Mouse (Mus musculus) hindbrain, embryonic 16.5 days (tissue): Measurements from ENCODE around the gene Gm4131. TPM values are rescaled to one million over a fixed set of nuclear protein-coding genes. Genes with fewer than 3 reads are reported as not detected.

Experiments
- ATAC-seq: fragments of 200-750 bp; cut with Nextera tagmentation; 2 replicates; pipeline ENCODE4 v1.8.0; 2017; ENCODE audit warnings: moderate TSS enrichment, moderate library complexity
- H3K27ac ChIP-seq: fragments of 300-500 bp; sonication (generic); 2 replicates; pipeline ENCODE4 v1.5.1; 2014; ENCODE audit warnings: low read depth, mild to moderate bottlenecking, control low read depth, low read length, moderate library complexity
- H3K27me3 ChIP-seq: fragments of 300-500 bp; sonication (generic); replicated peaks from 2 replicates; pipeline ENCODE4 v1.6.1; 2014; ENCODE audit warnings: low read length; ENCODE audit not compliant: control insufficient read depth, insufficient read depth
- H3K36me3 ChIP-seq: fragments of 300-500 bp; sonication (generic); 2 replicates; pipeline ENCODE4 v1.6.1; 2014; ENCODE audit warnings: mild to moderate bottlenecking, low read length, moderate library complexity, mixed read lengths; ENCODE audit not compliant: control insufficient read depth, insufficient read depth
- H3K4me1 ChIP-seq: fragments of 300-500 bp; sonication (generic); 2 replicates; pipeline ENCODE4 v1.6.1; 2014; ENCODE audit warnings: low read depth, low read length; ENCODE audit not compliant: control insufficient read depth, insufficient read depth
- H3K4me2 ChIP-seq: fragments of 300-500 bp; sonication (generic); 2 replicates; pipeline ENCODE4 v1.6.1; 2014; ENCODE audit warnings: mild to moderate bottlenecking, low read length, control low read depth, moderate library complexity
- H3K4me3 ChIP-seq: fragments of 300-500 bp; sonication (generic); 2 replicates; pipeline ENCODE4 v1.5.1; 2014; ENCODE audit warnings: mild to moderate bottlenecking, low read length, control low read depth, moderate library complexity
- H3K9ac ChIP-seq: fragments of 300-500 bp; sonication (generic); 2 replicates; pipeline ENCODE4 v1.6.1; 2014; ENCODE audit warnings: low read depth, mild to moderate bottlenecking, control low read depth, low read length, moderate library complexity
- H3K9me3 ChIP-seq: fragments of 300-500 bp; sonication (generic); 2 replicates; pipeline ENCODE4 v1.6.1; 2014; ENCODE audit warnings: mild to moderate bottlenecking, low read length, moderate library complexity; ENCODE audit not compliant: control insufficient read depth
- WGBS: fragments of 180-500 bp; shearing (Covaris S2); extraction: QIAGEN DNeasy Blood & Tissue Kit; methylation state at CpG from one replicate; pipeline ENCODE4 v1.1.7; 2014; 5-methylcytosine and 5-hydroxymethylcytosine counted together
- polyA plus RNA-seq: library from polyadenylated mRNA; unstranded; fragments of >200 nt; fragmentation: Nextera tagmentation; extraction: Ambion mirVana; gene quantifications from 2 replicates; pipeline ENCODE4 v1.2.1, GENCODE M21; 2015

Gm4131 gene
- polyA plus RNA-seq, 1 experiment from 2014 or later = 0.23 TPM

DNA sequence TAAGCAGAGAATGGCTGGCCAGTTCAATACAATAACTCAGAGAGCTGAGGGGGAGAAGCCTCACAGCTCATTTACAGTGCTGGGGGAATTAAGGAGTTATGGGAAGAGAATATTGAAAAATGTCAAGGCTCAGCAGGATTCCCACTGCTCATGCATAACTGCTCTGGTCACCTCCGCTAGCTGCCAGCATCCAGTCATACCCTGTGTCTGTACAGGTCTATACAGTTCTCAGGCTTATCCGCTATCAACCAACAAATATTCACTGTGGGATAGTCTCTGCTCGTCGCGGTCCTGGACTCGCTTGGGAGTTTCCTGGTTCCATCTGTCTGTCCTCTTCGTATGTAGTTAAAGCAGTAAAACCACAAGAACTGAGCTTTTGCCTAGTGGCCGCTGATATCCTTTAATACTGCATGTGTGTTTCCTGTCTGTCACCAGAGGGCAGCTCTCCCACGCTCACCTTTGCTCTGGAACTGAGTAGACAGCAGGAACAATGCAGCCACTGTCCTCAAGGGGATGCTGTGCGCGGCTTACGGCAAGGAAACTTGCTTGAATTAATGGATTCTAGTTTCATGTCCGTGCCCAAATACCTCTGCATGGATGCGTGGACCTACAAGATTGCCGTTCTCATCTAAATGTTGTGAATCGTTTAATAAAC, 74.4 kb downstream of the Gm4131 start:
- H3K27ac ChIP-seq = no peak overlapping the region
- no peaks in the 10 kb centered on the region for H3K9me3 ChIP-seq
- 34% methylated on average over 16 of the region's 16 CpGs for WGBS
- H3K4me2 ChIP-seq = 0 out of 2 replicates have a peak overlapping the region, but pooled peaks have one; percentile 10
- H3K4me3 ChIP-seq = no peak overlapping the region
- H3K27me3 ChIP-seq = no peaks in the 10 kb centered on the region
- peaks cover 6% of the 10 kb centered on the region; the same call in 1 of the 2 replicates for H3K4me1 ChIP-seq
- ATAC-seq = peak; percentile 93
- H3K9ac ChIP-seq = no peak overlapping the region
- no peaks in the 10 kb centered on the region for H3K36me3 ChIP-seq

DNA sequence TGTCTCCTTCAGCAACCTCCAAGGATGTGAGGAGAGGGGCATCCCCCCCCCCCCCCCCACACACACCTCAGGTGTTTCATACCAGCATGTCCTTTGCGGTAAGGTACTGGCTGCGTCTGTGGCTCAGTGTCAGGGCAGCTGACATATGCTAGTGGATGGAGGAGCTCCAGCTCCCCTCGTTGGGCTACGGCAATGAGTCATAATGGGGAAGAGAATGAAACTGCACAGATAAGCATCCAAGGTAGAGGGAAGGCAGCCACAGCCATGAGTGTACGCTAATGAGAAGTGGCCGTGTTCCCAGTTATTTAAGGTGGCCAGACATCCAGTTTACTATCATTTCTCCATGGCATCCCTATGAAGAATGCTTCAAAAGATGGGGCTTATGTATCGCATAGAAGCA, 78.5 kb downstream of the Gm4131 start:
- no peaks in the 10 kb centered on the region for H3K27me3 ChIP-seq
- no peaks in the 10 kb centered on the region for H3K9me3 ChIP-seq
- 86% methylated on average over 7 of the region's 7 CpGs for WGBS
- H3K4me2 ChIP-seq = no peak overlapping the region
- no peak overlapping the region for H3K27ac ChIP-seq
- H3K9ac ChIP-seq = no peak overlapping the region
- no peak for ATAC-seq
- H3K4me1 ChIP-seq = peaks cover 6% of the 10 kb centered on the region; the same call in 1 of the 2 replicates
- H3K36me3 ChIP-seq = no peaks in the 10 kb centered on the region
- no peak overlapping the region for H3K4me3 ChIP-seq

GRCm38 (mm10) chr14:62481381-62481780, 85.3 kb downstream of the Gm4131 start:
- Histone ChIP-seq H3K4me3 (no peak overlapping the region), H3K9ac (no peak overlapping the region), H3K9me3 (no peaks in the 10 kb centered on the region), H3K4me1 (peaks cover 3% of the 10 kb centered on the region; the same call in 1 of the 2 replicates), H3K4me2 (no peak overlapping the region), H3K36me3 (no peaks in the 10 kb centered on the region), H3K27me3 (no peaks in the 10 kb centered on the region), H3K27ac (no peak overlapping the region)
- no peak for ATAC-seq
- 63% methylated on average over 8 of the region's 8 CpGs for whole genome bisulfite sequencing

- Histone ChIP-seq H3K4me2 (no peak overlapping the region), H3K36me3 (no peaks in the 10 kb centered on the region), H3K9ac (no peak overlapping the region), H3K4me3 (no peak overlapping the region), H3K9me3 (no peaks in the 10 kb centered on the region), H3K4me1 (peaks cover 3% of the 10 kb centered on the region; the same call in 1 of the 2 replicates), H3K27me3 (no peaks in the 10 kb centered on the region), H3K27ac (no peak overlapping the region)
- WGBS = 30% methylated on average over 6 of the region's 6 CpGs
- ATAC-seq = peak; percentile 69
Measured at GRCm38 (mm10) chr14:62479395-62479794, 87.3 kb downstream of the Gm4131 start.

DNA sequence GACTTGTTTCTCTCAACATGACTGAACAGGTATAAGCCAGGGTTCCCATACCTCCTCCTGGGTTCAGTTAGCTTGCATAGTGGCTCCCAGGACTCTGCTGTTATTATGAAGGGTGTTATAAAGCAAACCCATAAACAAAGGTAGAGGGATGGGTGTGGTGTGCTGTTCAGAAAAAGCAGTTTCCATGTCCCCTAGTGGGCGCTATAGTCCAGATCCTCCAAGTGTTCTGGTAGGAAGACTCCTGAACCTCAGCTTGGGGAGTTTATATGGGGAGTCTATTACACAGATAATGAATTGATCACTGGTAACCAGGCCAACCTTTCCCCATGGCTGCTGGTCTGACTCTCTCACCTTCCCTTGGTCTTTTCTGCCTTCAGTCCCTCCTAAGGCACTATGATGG, 92.2 kb downstream of the Gm4131 start:
- no peaks in the 10 kb centered on the region for H3K27me3 ChIP-seq
- no peak overlapping the region for H3K27ac ChIP-seq
- WGBS = 44% methylated on average over 1 of the region's 1 CpGs
- H3K4me1 ChIP-seq = peaks cover 3% of the 10 kb centered on the region; the same call in 1 of the 2 replicates
- ATAC-seq = no peak
- H3K9me3 ChIP-seq = no peaks in the 10 kb centered on the region
- H3K4me2 ChIP-seq = no peak overlapping the region
- H3K36me3 ChIP-seq = no peaks in the 10 kb centered on the region
- no peak overlapping the region for H3K9ac ChIP-seq
- H3K4me3 ChIP-seq = no peak overlapping the region

GRCm38 (mm10) chr14:62472061-62472460, 94.7 kb downstream of the Gm4131 start:
- Histone ChIP-seq H3K36me3 (no peaks in the 10 kb centered on the region), H3K4me2 (no peak overlapping the region), H3K9ac (no peak overlapping the region), H3K27ac (no peak overlapping the region), H3K4me3 (no peak overlapping the region), H3K27me3 (no peaks in the 10 kb centered on the region), H3K9me3 (no peaks in the 10 kb centered on the region), H3K4me1 (no peaks in the 10 kb centered on the region)
- 83% methylated on average over 2 of the region's 2 CpGs for WGBS
- no peak for ATAC-seq

GRCm38 (mm10) chr14:62468753-62469125, 98.0 kb downstream of the Gm4131 start:
- no peaks in the 10 kb centered on the region for H3K9me3 ChIP-seq
- H3K4me3 ChIP-seq = no peak overlapping the region
- H3K27me3 ChIP-seq = no peaks in the 10 kb centered on the region
- no peak for ATAC-seq
- WGBS = 90% methylated on average over 5 of the region's 5 CpGs
- H3K9ac ChIP-seq = no peak overlapping the region
- H3K4me2 ChIP-seq = no peak overlapping the region
- H3K4me1 ChIP-seq = no peaks in the 10 kb centered on the region
- H3K36me3 ChIP-seq = no peaks in the 10 kb centered on the region
- no peak overlapping the region for H3K27ac ChIP-seq

DNA sequence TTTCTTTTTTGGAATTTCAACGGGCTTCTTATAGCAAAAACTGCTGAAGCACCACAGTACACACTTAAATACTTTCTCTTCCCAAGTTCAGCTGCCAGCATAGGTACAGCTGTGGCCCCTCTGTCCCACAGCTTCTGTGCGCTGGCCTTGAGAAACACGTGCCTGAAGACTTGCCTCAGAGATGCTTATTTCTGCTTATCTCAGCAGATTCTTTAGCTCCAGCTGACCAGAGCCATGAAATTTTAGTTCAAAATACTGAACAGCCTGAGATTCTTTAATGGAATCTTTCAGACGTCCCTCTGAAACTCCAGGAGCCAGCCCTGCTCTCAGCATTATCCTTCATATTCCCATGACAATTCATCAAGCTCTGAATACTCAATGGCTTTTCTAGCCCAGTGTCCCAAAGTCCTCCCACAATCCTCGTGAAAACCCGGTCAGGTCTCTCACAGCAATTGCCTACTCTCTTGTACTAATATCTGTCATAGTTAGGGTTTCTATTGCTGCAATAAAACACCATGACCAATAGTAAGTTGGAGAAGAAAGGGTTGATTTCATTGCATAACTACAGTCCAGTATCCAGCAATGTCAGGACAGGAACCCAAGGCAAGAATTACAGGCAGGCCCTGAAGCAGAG, 98.5 kb downstream of the Gm4131 start:
- H3K36me3 ChIP-seq = no peaks in the 10 kb centered on the region
- no peak overlapping the region for H3K9ac ChIP-seq
- H3K4me1 ChIP-seq = no peaks in the 10 kb centered on the region
- H3K9me3 ChIP-seq = no peaks in the 10 kb centered on the region
- 68% methylated on average over 6 of the region's 6 CpGs for WGBS
- no peak overlapping the region for H3K27ac ChIP-seq
- no peak overlapping the region for H3K4me2 ChIP-seq
- H3K4me3 ChIP-seq = no peak overlapping the region
- ATAC-seq = no peak
- no peaks in the 10 kb centered on the region for H3K27me3 ChIP-seq

DNA sequence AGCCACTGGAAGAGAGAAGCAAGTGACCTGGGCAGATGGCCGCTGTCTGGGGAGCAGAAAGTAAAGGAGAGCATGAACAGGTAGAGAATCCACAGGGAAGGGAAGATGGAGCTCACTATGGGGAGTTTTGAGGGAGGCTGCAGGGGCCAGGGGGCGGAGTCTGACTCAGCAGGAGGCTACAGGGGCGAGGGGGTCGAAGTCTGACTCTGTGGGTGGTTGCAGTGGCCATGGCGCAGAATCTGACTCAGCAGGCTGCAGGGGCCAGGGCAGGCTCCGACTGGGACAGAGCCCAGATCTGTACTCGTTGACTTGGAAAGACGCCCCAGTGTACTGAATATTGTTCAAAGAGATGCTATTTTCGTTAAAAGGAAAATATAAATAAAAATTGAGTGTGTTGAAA, 101.8 kb downstream of the Gm4131 start:
- peak overlapping the region; percentile 0; the same call in 1 of the 2 replicates for H3K4me2 ChIP-seq
- H3K9ac ChIP-seq = no peak overlapping the region
- H3K4me1 ChIP-seq = no peaks in the 10 kb centered on the region
- no peaks in the 10 kb centered on the region for H3K27me3 ChIP-seq
- H3K27ac ChIP-seq = no peak overlapping the region
- no peak overlapping the region for H3K4me3 ChIP-seq
- no peaks in the 10 kb centered on the region for H3K9me3 ChIP-seq
- 15% methylated on average over 9 of the region's 9 CpGs for WGBS
- H3K36me3 ChIP-seq = no peaks in the 10 kb centered on the region
- no peak for ATAC-seq
